Mouse (Mus musculus) forelimb bud, embryonic 11.5 days (tissue): ENCODE measurements at regions not wholly inside any gene's neighbourhood (a gene's known extent, or its start where the extent isn't known, plus 50 kb on each side); places are given as distances from the start of the nearest gene placed in this dataset.
"Not testable (repeated sequence)": the region's sequence is repeated elsewhere in the genome, so short reads cannot be mapped to it uniquely, and the experiment has no call there.

Experiments
- DNase-seq: peaks from one replicate; pipeline ENCODE4 v3.0.0-alpha.2; 2012; ENCODE audit warnings: low read depth, low spot score

DNA sequence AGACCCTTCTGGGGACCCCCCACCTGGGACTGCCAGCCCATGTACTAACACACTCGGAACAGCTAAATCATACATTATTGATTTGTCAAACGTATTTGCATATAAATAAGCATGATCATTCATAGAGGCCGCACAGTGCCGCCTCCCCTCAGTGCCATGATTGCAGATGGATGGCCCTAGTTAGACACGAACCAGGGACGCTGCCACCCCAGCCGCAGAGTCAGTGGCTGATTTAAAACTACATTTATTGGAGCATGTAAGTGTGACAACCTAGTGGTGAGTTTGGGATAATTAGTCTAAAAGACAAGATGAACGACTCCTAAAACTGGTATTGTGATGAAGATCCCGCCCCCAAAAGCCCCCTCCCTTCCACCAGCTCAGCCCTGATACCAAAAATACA, 138.3 kb upstream of the Top1 start:
- DNase-seq, result no peak

DNA sequence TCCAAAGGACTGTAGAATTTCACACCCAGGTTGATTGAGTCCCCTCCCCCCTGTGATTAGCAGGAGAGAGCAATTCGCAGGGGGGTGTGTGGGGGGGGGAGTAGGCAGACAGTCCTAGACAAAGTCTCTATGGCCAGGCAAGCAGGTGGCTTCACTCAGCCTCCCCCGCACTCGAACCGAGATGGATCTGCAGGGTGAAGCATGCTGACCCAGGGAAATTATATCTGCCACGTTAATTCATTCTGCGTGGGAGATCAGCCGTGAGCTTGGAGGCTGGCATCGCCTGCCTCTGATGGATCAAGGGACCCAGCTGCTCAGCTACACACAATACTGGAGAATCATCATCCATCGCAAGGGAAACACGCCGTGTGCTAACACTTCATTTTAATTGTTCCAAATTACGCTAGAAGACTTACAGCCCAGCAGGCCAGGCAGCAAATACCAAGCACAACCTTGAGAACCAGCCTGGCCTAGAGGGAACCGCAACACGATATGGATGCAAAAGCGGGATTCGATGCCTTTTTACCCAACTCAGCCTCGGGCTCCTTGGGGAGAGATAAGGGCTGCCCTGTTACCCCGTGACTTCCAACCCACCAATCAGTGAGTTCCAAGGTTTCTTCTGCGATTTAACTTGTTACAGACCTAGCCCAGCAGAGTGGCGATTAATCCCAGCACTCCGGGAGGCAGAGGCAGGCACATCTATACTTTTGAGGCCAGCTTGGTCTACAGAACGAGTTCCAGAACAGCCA, 137.7 kb upstream of the Top1 start:
- no peak for DNase-seq

DNA sequence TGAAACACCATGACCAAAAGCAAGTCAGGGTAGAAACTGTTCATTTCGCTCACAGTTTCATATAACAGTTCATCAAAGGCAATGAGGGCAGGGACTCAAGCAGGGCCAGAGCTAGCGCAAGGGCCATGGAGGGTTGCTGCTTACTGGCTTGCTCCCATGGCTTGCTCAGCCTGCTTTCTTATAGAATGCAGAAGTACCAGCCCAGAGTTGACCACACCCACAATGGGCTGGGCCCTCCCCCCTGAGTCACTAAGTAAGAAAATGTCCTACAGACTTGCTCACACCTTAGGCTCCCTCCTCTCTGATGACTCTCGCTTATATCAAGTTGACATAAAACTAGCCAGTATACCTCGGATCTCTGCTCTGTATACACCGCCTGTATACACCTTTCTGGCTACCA, 135.5 kb upstream of the Top1 start:
- no peak for DNase-seq

DNA sequence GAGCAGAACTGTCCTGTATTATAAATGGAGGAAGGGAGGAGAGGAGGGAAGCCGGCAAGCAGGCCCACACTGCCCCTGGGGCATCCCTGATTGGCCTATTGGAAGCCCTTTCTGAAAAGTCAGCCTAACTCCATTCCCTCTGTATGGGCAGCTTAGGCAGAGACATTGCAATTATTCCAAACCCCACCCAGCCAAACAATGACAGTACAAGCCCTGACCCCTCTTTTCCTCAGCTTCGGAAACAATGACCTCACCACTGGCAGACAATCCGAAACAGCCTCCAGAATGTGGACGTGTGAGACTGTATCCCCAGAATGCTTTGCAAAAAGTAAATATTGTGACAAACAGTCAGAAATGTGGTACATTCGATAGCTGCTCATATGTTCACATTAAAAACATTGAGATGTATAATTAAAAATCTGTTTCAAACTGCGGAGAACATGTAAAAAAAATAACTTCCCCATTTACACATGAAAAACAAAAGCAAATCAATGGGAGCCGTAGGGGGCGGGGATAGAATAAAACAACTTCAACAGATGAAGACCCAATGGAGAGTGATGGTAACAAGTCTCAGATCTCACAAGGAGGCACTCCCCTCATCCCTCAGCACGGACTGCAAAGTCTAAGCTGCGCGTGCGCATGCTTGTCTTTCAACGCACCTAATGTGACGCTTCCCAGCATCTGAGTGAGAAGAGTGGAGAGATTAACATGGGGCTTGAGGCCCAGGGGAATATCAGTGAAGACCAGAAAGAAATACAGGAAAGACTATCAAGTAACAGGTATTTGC, 134.9 kb upstream of the Top1 start:
- DNase-seq, result no peak

DNA sequence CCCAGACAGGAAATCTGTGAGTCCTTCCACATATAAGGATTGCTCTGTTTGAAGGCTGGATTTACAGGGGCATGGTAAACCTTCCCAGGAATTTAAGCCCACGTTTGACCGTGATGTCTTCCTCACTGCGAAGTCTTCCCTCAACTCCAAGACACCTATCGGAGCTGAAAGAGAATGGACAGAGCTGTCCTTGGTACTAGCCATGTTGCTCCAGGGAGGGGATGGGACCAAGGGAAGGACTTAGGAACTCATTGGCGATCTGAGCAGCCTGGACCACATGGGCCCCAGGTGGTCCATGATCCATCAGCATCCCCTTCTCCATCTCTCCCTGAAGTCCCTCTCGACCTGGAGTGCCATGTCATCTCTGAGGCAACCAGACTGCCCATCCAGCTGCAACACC, 130.1 kb upstream of the Top1 start:
- no peak for DNase-seq

DNA sequence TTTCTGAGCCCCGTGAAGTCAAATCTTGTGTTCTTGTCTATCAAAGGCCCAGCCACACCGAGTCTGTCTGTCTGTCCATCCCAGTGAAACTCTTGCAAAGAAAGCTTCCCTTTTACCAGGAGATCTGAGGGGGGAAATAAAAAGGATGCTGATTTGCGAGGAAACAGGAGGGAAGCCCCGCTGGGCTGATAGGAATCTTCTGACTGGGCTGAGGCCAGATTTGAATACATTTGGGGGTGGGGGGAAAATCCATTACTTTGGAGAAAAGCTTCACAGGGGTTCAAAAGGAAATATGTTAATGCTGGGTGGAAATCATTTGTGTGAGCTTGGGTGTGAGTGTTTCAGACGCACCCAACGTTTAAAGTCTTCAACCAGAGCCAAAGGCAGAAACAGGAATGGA, 129.2 kb upstream of the Top1 start:
- DNase-seq, result no peak

DNA sequence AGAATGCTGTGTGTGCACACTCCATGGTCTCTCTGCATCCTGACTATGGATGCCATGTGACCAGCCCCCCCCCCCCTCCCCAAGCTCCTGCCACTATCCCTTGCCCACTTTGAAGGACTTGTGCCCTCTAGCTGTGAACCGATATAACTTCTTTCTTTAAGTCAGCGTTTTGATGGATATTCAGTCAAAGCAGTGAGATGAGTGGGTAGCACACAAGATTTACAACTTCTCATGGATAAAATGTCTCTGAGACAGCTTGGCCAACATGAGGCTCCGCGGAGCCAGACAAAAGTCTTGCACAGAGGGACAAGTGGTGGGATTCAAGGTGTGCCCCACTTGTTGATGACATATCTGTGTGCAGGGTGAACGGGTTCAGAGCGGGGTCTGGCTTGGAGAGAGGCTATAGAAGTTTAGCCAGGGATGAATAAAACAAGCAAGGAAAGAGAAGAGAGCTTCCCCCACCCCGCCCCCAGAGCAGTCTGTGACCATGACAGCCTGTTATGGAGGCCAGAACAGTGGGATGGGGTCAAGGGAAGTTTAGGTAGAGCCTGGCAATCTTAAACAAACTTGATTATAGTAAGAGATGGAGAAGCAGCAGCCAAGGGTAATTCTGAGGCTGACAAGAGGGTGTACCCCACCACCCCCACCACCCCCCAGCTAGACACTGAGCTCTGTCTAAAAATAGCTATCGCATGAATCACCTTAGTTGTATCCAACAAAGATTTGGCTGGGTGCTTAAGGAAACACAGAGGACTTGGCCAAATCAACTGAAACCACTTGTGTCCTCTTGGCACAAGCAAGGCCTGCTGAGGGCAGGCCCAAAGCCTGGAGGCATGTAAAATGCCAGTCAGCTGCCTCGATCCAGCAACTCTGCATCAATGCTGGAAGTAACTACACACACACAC, 120.1 kb upstream of the Top1 start:
- no peak for DNase-seq

DNA sequence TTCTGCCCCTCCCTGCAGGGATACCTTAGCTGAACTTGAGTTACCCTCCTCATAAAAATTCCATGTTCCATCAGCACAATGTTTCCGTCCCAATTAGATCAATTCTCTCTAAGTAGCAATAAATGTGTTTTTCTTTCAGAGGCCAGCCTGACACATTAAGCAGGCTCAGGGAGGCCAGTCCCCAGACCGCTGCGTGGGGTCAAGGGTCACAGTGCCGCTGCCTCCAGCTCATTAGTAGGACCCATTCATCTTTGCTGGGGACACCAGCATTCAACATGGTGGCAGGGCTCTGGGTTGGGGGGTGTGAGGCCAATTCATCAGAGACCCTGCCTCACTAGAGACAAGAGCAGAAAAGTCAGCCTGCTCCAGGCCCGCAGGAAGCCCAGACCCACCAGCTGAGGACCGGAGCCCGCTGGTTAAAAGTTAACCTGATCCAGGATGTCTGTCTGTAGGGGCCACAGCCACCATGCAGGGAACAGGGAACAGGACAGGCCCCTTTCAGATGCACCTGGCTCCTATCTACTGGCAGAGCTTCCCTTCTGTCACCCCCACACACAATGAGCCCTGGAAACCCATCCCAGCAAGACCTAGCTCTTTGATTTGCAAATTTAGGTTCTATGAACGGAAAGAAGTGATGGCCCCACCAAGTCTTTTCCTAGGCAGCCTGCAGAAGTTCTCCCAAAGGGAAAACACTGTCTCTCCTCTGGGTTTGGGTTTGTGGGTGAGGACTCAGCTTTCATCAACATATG, 119.1 kb upstream of the Top1 start:
- peak; percentile 52 for DNase-seq

DNA sequence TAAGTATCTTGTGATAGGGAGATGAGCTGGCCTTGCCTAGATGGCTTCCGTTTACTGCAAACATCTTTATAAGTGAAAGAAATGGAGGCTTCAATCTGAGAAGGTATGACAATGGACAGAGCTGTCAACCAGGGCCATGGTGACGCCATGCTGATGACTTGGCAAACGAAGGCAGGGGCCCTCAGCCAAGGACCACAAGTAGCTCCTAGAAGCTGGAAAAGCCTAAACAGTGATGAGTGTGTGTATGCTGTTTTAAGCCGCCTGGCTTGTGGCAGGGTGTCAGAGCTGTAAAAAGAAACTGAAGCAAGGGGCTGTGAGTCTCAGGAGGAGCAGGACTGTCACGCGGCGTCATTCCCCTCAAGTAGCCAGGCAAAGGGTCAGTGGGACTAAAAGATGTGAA, 116.4 kb upstream of the Top1 start:
- DNase-seq, result no peak

DNA sequence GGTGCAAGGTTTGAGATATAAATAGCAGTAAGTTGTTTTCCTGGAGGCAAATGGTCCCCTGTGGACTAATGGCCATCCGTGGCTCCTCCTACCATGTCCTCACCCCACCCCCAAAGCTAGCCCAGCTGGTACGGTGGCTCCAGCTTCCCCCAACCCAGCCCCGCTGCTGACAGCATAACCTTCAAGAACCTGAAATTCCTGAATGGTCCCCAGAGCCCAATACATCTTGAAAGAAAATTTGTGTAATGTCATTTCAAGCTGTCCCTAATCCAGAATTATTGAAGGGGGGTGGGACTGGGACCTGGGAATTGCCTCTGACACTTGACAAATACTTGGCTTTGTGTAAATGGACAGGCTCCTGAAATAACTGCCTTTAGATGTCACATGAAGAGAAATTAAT, 115.3 kb upstream of the Top1 start:
- DNase-seq, result peak; percentile 67

DNA sequence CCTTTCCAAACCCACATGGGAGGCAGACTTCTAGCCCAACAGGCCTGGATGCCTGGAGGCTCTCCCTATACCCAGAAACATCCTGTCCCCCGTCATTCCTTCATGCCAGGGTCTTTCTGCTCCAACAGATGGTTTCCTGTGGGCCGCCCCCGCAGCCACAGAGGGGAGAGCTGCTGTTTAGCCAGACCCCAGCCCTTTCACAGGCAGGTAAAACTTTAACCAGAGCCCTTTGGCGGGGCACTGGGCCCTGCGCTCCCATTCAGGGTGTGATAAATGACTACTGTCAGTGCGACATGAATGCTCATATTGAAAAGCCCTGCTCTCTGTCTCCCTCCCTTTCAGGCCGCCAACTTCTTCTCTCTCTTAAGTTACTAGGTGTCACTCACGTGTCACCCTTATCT, 108.4 kb upstream of the Top1 start:
- DNase-seq, result no peak

DNA sequence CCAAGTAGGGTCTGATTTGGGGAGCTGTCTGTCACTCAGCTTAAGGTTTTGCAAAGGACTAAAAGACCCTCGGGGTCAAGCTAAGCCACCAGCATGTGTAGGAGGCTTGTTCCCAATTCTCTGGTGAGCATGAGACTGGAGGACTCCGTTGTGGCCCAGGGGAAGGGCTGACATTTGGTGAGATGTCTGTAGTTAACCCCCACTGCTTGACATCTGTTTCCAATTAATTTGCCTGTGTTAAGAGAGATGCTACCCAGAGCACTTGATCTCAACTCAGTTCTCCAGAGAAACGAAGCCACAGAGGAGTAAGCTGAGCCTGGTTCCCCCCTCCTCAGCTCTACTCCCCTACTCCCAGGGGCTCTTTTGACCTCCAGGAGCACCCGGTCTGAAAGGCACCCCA, 100.2 kb upstream of the Top1 start:
- peak; percentile 68 for DNase-seq

DNA sequence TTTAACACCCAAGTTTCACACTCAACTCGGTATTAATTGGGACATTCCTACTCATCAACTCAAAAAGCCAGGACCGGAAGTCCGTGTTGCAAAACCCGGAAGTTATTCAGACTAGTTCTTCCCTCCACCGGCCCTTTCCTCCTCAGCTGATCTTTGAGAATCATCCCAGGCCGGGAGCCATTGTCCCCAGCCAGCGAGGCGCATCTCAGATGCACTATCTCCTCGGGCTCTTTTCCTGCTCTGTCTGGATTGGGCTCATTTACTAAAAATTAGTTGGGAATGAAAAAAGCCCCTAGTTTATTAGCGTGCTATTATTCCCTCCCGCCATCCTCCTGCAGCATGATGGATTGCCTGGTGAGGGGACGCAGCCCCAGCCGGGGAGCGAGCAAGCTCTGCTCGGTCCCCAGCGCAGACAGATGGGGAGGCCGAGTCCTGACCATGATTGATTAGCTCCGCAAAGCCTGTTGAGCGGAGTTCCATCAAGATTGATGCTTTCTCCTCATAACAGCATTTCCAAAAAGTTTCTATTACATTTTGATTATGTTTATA, 93.5 kb upstream of the Top1 start:
- DNase-seq, result no peak

DNA sequence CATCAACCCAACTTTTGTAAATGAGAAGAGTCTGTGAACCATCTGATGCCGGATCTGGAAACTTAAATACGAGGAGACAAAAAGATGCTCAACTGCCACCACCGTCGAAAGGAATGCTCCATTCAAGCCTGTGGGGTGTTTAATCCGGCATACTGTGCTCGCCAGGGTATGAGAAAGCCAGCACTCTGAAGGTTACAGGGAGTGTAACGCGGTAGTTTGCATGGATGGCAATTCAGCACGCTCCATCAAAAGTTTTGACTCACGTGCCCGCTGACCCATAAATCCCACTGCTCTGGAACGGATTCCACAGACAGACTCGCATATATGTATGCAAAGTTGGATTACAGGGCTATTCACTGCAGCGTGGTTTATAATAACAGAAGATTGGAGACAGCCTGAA, 84.0 kb upstream of the Top1 start:
- DNase-seq, result no peak

DNA sequence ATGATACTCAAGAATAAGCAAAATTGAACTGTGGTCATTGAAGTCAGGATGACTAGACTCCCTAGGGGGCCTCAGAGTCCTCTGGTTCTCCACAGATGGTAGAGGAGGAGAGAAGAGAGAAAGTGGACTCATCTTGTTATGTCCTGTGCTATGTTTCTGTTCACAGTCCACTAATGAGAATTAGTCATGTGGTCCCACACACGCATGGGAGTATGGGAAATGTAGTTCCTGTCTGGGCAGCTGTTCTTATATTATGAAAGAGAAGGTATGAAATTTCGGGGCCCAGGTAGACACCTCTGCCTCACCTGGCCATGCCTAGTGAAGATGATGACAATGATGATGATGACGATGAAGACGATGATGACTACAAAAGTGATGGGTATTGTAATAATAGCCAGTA, 77.9 kb upstream of the Top1 start:
- DNase-seq, result no peak

DNA sequence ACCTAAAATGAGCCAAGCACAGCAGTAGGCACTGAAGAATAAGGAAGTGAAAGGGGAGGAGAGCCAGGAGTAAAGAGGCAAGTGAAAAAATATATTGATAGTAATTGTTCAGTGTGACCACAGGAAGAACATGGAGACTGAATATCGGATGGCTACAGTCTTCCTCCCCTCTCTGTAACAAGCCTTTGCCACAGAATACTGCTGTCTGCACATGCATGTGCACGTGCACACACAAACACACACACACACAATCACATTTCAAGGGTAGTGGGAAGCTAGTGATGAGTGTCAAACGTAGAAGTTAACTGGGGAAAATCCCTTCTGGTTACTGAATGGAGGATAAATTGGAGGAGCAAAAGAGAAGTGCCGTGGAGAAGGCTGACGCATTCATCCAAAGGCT, 76.2 kb upstream of the Top1 start:
- no peak for DNase-seq

DNA sequence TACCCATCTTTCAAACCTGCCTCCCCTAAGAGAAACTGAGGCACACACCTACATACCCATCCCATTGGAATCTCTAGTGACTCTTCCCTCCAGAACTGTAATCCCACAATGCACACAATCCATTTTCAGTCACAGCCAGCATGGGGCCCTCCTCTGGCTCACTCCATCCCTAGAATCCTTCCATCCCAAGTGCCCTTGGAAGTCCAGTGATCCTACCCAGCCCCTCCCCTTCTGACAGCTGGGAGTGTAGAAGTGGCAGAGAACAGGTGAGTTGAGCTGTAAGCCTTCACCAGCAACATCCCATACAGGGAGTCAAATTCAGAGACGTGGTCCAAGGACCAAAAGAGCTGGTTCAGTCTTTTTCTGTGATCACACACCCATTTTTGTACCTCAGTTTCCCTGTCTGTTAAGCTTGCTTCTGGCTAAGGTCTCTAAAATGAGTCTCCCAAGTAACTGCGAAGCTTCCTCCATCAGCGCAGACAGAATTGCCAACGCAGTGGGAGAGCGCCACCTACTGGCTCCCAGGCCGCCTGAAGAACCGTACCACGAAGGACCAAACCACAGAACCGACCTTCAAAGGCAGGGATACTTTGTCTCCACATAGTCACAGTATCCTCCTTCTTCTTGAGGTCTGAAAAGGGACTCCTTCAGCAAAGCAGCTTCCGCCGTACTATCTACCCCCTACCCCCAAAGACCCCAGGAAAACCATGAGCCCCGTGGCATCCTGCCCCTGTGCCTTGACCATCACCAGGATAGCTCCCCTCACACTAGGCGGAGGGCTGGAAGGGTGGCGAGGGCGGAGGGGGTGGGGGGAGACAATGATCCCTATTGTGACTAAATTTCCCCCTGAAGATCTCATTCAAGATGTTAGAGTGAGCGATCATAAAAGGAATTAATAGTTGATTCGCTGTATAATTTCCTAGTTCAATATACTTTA, 67.0 kb upstream of the Top1 start:
- DNase-seq, result peak; percentile 85

DNA sequence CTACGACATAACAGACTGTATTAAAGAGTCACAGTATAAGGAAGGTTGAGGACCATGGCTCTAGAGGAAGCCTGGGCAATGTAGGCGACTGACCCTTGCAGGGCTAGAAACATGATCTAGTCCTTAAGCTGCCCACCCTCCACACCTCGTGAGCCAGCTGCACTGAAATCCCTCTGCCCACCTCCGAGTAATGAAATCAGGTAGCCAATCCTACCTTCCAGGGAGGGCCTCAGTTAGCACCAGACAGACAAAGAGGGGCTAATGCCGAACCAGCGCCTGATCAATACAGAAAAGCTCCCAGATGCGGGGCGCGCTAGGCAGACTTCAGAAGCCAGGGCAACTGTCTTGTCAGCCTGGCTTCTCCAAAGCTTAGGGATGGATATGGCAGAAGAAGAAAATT, 65.4 kb upstream of the Top1 start:
- no peak for DNase-seq

DNA sequence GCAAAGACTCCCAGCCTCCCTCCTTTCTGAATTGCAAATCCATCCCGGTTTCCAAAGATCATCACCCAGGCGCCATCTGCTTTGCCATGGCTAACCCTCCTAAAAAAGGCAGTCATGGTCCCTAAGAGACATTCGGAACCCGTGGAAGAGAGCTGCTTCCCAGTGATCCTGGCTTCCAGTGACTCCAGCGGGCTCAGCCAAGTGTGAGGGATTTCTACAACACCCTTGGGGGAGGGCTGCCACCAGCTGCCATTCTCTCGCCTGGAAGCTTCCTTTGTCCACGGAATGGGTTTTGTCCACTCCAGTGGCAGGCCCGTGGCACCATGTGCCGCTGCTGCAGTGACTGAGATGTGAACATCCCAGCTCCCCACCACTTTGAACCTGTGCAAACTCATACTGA, 64.7 kb upstream of the Top1 start:
- no peak for DNase-seq

DNA sequence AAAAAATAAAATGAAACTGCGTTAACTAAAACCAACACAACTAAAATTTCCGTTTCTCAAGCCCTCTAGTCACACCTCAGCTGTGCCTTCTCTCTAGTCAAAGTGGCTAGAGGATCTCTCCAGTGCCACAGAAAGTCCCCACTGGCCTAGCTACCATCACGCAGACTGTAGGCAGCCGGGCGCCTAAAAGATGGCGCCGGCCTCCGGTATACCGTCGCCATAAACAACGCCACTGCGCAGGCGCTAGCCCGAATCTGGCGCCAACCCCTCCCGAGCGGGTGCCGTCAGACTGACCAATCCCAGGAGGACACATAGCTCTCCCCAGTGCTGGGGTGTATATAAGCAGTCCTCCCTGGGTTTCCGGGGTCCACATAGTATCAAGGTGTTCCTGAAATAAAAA, 62.7 kb upstream of the Top1 start:
- DNase-seq, result not testable (repeated sequence)
